Mouse (Mus musculus) v-Abl transformed pro-B cells (cell line): Measurements from ENCODE around the gene Noct.
"Not testable (repeated sequence)": the region's sequence is repeated elsewhere in the genome, so short reads cannot be mapped to it uniquely, and the experiment has no call there.

Experiments used
- in situ Hi-C, 2 experiments: fragments of 400-800 bp; cut with MboI; formaldehyde crosslinking; loops; one replicate each; pipeline ENCODE4 v1.15.1; 2025; ENCODE audit not compliant: unreplicated experiment in 2 of 2

Noct gene

GRCm38 (mm10) chr3:51204441-51204840 lies 19.8 kb upstream of the Noct start:
- in situ Hi-C loops: no loop called here

GRCm38 (mm10) chr3:51204897-51205296 lies 19.4 kb upstream of the Noct start:
- in situ Hi-C loops: no loop called here

GRCm38 (mm10) chr3:51206521-51206920 lies 17.7 kb upstream of the Noct start:
- in situ Hi-C loops: no loop called here

GRCm38 (mm10) chr3:51208633-51209032 lies 15.6 kb upstream of the Noct start:
- in situ Hi-C loops: no loop called here

- in situ Hi-C loops: no loop called here
Measured at GRCm38 (mm10) chr3:51209503-51210314, 14.5 kb upstream of the Noct start.

GRCm38 (mm10) chr3:51210485-51210884 lies 13.8 kb upstream of the Noct start:
- in situ Hi-C loops: no loop called here

- in situ Hi-C loops: no loop called here
Measured at GRCm38 (mm10) chr3:51213111-51213510, 11.1 kb upstream of the Noct start.

- in situ Hi-C loops: no loop called here
Measured at GRCm38 (mm10) chr3:51215681-51216080, 8.6 kb upstream of the Noct start.

- in situ Hi-C loops: not testable (repeated sequence)
Measured at GRCm38 (mm10) chr3:51216351-51216750, 7.9 kb upstream of the Noct start.

GRCm38 (mm10) chr3:51218385-51218784 lies 5.9 kb upstream of the Noct start:
- in situ Hi-C loops: not testable (repeated sequence)

- in situ Hi-C loops: no loop called here
Measured at GRCm38 (mm10) chr3:51219213-51219612, 5.0 kb upstream of the Noct start.

- in situ Hi-C loops: no loop called here
Measured at GRCm38 (mm10) chr3:51220846-51221245, 3.4 kb upstream of the Noct start.

- in situ Hi-C loops: no loop called here
Measured at GRCm38 (mm10) chr3:51221847-51222246, 2.4 kb upstream of the Noct start.

- in situ Hi-C loops: no loop called here
Measured at GRCm38 (mm10) chr3:51222302-51222701, 1.9 kb upstream of the Noct start.

- in situ Hi-C loops: no loop called here
Measured at GRCm38 (mm10) chr3:51222834-51223460, 1.3 kb upstream of the Noct start.

- in situ Hi-C loops: no loop called here
Measured at GRCm38 (mm10) chr3:51223556-51223955, 691 bp upstream of the Noct start.

GRCm38 (mm10) chr3:51225226-51225750 lies 1.0 kb downstream of the Noct start:
- in situ Hi-C loops: loop anchor here in 1 of 2 experiments (25.0 kb wide), 2 partner anchors 412 to 1012 kb away; no protein-coding TSS in a partner anchor

GRCm38 (mm10) chr3:51225979-51226378 lies 1.7 kb downstream of the Noct start:
- in situ Hi-C loops: loop anchor here in 1 of 2 experiments (25.0 kb wide), 2 partner anchors 411 to 1011 kb away; no protein-coding TSS in a partner anchor

GRCm38 (mm10) chr3:51226601-51227000 lies 2.4 kb downstream of the Noct start:
- in situ Hi-C loops: loop anchor here in 1 of 2 experiments (25.0 kb wide), 2 partner anchors 411 to 1011 kb away; no protein-coding TSS in a partner anchor

GRCm38 (mm10) chr3:51228038-51228820 lies 4.0 kb downstream of the Noct start:
- in situ Hi-C loops: loop anchor here in 1 of 2 experiments (25.0 kb wide), 2 partner anchors 409 to 1009 kb away; no protein-coding TSS in a partner anchor

- in situ Hi-C loops: loop anchor here in 1 of 2 experiments (25.0 kb wide), 2 partner anchors 408 to 1008 kb away; no protein-coding TSS in a partner anchor
Measured at GRCm38 (mm10) chr3:51228821-51229205, 4.6 kb downstream of the Noct start.
